Mouse (Mus musculus) liver, embryonic 14.5 days (tissue): ENCODE measurements around the gene Xirp2. TPM values are rescaled to one million over a fixed set of nuclear protein-coding genes. Genes with fewer than 3 reads are reported as not detected.

Experiments used
- ATAC-seq: fragments of 200-750 bp; cut with Nextera tagmentation; 2 replicates; pipeline ENCODE4 v1.8.0; 2017; ENCODE audit warnings: moderate number of reproducible peaks, mild to moderate bottlenecking, moderate library complexity; ENCODE audit not compliant: insufficient read depth
- DNase-seq, 3 experiments: peaks; one replicate each; pipeline ENCODE4 v3.0.0-alpha.2; 2012 to 2013; ENCODE audit warnings: low read depth in 3 of 3, low spot score in 3 of 3
- H3K27ac ChIP-seq: fragments of 300-500 bp; sonication (generic); 2 replicates; pipeline ENCODE4 v1.5.1; 2014; ENCODE audit warnings: moderate library complexity, mild to moderate bottlenecking, control low read depth, inconsistent platforms
- H3K27me3 ChIP-seq: fragments of 300-500 bp; sonication (generic); 2 replicates; pipeline ENCODE4 v1.6.1; 2014; ENCODE audit warnings: mild to moderate bottlenecking, low read length, moderate library complexity; ENCODE audit not compliant: control insufficient read depth, insufficient read depth
- H3K36me3 ChIP-seq: fragments of 300-500 bp; sonication (generic); replicated peaks from 2 replicates; pipeline ENCODE4 v1.6.1; 2014; ENCODE audit warnings: low read depth; ENCODE audit not compliant: control insufficient read depth, insufficient read depth
- H3K4me1 ChIP-seq, 2 experiments: fragments of 200-500 bp in 1 of 2; fragments of 300-500 bp in 1 of 2; sonication (generic) in 1 of 2; replicated peaks; 2 replicates each; pipeline ENCODE4 v1.6.1; 2012 to 2014; ENCODE audit warnings: antibody characterized with exemption in 1 of 2, inconsistent platforms in 1 of 2, low read length in 1 of 2; ENCODE audit not compliant: control insufficient read depth in 2 of 2, insufficient read depth in 2 of 2
- H3K4me2 ChIP-seq: fragments of 300-500 bp; sonication (generic); 2 replicates; pipeline ENCODE4 v1.6.1; 2014; ENCODE audit warnings: low read depth, mild to moderate bottlenecking, control low read depth, moderate library complexity
- H3K4me3 ChIP-seq, 2 experiments: fragments of 200-500 bp in 1 of 2; fragments of 300-500 bp in 1 of 2; sonication (generic) in 1 of 2; 2 replicates each; pipeline ENCODE4 v1.5.1; 2012 to 2014; ENCODE audit warnings: low read depth in 2 of 2, low read length in 2 of 2, mild to moderate bottlenecking in 2 of 2, control low read depth in 1 of 2, inconsistent platforms in 1 of 2, moderate library complexity in 1 of 2; ENCODE audit not compliant: insufficient read depth in 1 of 2
- H3K9ac ChIP-seq: fragments of 300-500 bp; sonication (generic); replicated peaks from 2 replicates; pipeline ENCODE4 v1.6.1; 2014; ENCODE audit warnings: mild to moderate bottlenecking, control low read depth, moderate library complexity
- H3K9me3 ChIP-seq: fragments of 300-500 bp; sonication (generic); 2 replicates; pipeline ENCODE4 v1.6.1; 2016; ENCODE audit warnings: low read length, mixed read lengths; ENCODE audit not compliant: control insufficient read depth
- CTCF ChIP-seq: IDR thresholded peaks from 2 replicates; pipeline ENCODE4 v1.5.1; 2016; ENCODE audit warnings: antibody characterized with exemption, low read depth, control low read depth
- EP300 ChIP-seq: IDR thresholded peaks from 2 replicates; pipeline ENCODE4 v1.6.1; 2016; ENCODE audit warnings: antibody characterized with exemption, low read depth
- WGBS: fragments of 180-500 bp; shearing (Covaris S2); extraction: QIAGEN DNeasy Blood & Tissue Kit; methylation state at CpG from one replicate; pipeline ENCODE4 v1.1.7; 2014; ENCODE audit not compliant: insufficient replicate concordance; 5-methylcytosine and 5-hydroxymethylcytosine counted together
- polyA plus RNA-seq, 2 experiments: library from polyadenylated mRNA; depleted of rRNA in 1 of 2; stranded (reverse) in 1 of 2; unstranded in 1 of 2; fragments of >200 nt; fragmentation: Nextera tagmentation in 1 of 2; extraction: Ambion mirVana in 1 of 2; gene quantifications; 2 replicates each; pipeline versions ENCODE4 v1.2.1 to v1.2.3; 2012 to 2014

Xirp2 gene
- polyA plus RNA-seq, 2 experiments, result not detected

- ATAC-seq (no peak), DNase-seq (no peak)
- H3K4me2 ChIP-seq, result no peak overlapping the region
- WGBS, result 66% methylated on average over 8 of the region's 8 CpGs
- H3K27ac ChIP-seq, result no peak overlapping the region
- H3K4me1 ChIP-seq, result no peaks in the 10 kb centered on the region
- H3K9ac ChIP-seq, result no peak overlapping the region
- TF ChIP-seq CTCF, result no peak
- no peak for TF ChIP-seq EP300
- H3K9me3 ChIP-seq, result no peaks in the 10 kb centered on the region
- H3K36me3 ChIP-seq, result no peaks in the 10 kb centered on the region
- H3K27me3 ChIP-seq, result no peaks in the 10 kb centered on the region
- no peak overlapping the region for H3K4me3 ChIP-seq
These were observed 43.3 kb downstream of the Xirp2 start for GRCm38 (mm10) chr2:67489128-67489492.

- Histone ChIP-seq H3K27me3 (no peaks in the 10 kb centered on the region), H3K27ac (no peak overlapping the region), H3K4me3 (no peak overlapping the region), H3K9ac (no peak overlapping the region), H3K36me3 (no peaks in the 10 kb centered on the region), H3K4me1 (no peaks in the 10 kb centered on the region), H3K4me2 (no peak overlapping the region), H3K9me3 (no peaks in the 10 kb centered on the region)
- TF ChIP-seq EP300 (no peak), CTCF (no peak)
- no peak for DNase-seq
- ATAC-seq, result no peak
- 47% methylated on average over 2 of the region's 2 CpGs for WGBS
These were observed 59.7 kb downstream of the Xirp2 start for GRCm38 (mm10) chr2:67505457-67505856.

GRCm38 (mm10) chr2:67516405-67516804, 70.6 kb downstream of the Xirp2 start:
- Histone ChIP-seq H3K9ac (no peak overlapping the region), H3K4me3 (no peak overlapping the region), H3K9me3 (no peaks in the 10 kb centered on the region), H3K27me3 (no peaks in the 10 kb centered on the region), H3K36me3 (no peaks in the 10 kb centered on the region), H3K27ac (no peak overlapping the region), H3K4me1 (no peaks in the 10 kb centered on the region), H3K4me2 (no peak overlapping the region)
- TF ChIP-seq CTCF, result no peak
- TF ChIP-seq EP300, result no peak
- WGBS, result 69% methylated on average over 7 of the region's 7 CpGs
- no peak for DNase-seq
- no peak for ATAC-seq

- Histone ChIP-seq H3K4me1 (no peaks in the 10 kb centered on the region), H3K9me3 (no peaks in the 10 kb centered on the region), H3K27ac (no peak overlapping the region), H3K4me3 (no peak overlapping the region), H3K4me2 (no peak overlapping the region), H3K36me3 (no peaks in the 10 kb centered on the region), H3K9ac (no peak overlapping the region), H3K27me3 (no peaks in the 10 kb centered on the region)
- no peak for TF ChIP-seq EP300
- TF ChIP-seq CTCF, result no peak
- ATAC-seq (no peak), DNase-seq (no peak)
- WGBS, result 68% methylated on average over 2 of the region's 2 CpGs
These were observed 89.5 kb downstream of the Xirp2 start for GRCm38 (mm10) chr2:67535347-67535746.

- no peak for TF ChIP-seq CTCF
- H3K9me3 ChIP-seq, result no peaks in the 10 kb centered on the region
- ATAC-seq (no peak), DNase-seq (no peak)
- H3K36me3 ChIP-seq, result no peaks in the 10 kb centered on the region
- H3K27ac ChIP-seq, result no peak overlapping the region
- H3K27me3 ChIP-seq, result no peaks in the 10 kb centered on the region
- no peak overlapping the region for H3K4me2 ChIP-seq
- WGBS, result 65% methylated on average over 6 of the region's 6 CpGs
- no peak overlapping the region for H3K9ac ChIP-seq
- no peak overlapping the region for H3K4me3 ChIP-seq
- no peaks in the 10 kb centered on the region for H3K4me1 ChIP-seq
These were observed 93.6 kb downstream of the Xirp2 start for GRCm38 (mm10) chr2:67539426-67539825.
